Mouse (Mus musculus) layer of hippocampus, postnatal 36 days (tissue): Measurements from ENCODE around the gene Ctxn1. TPM values are rescaled to one million over a fixed set of nuclear protein-coding genes. Genes with fewer than 3 reads are reported as not detected.
A peak's percentile ranks its signal among the peaks of the same experiment; 100 is the strongest.
"Not testable (repeated sequence)": the region's sequence is repeated elsewhere in the genome, so short reads cannot be mapped to it uniquely, and the experiment has no call there.

Source experiments
- DNase-seq, 2 experiments: peaks; one replicate each; pipeline ENCODE4 v3.0.0; 2022
- total RNA-seq, 2 experiments: library from RNA; stranded (reverse); gene quantifications; 2 replicates each; pipeline ENCODE4 v1.2.3; 2021

Gene Ctxn1
- total RNA-seq = 100 to 1,000 TPM; 500 to 555 TPM

DNA sequence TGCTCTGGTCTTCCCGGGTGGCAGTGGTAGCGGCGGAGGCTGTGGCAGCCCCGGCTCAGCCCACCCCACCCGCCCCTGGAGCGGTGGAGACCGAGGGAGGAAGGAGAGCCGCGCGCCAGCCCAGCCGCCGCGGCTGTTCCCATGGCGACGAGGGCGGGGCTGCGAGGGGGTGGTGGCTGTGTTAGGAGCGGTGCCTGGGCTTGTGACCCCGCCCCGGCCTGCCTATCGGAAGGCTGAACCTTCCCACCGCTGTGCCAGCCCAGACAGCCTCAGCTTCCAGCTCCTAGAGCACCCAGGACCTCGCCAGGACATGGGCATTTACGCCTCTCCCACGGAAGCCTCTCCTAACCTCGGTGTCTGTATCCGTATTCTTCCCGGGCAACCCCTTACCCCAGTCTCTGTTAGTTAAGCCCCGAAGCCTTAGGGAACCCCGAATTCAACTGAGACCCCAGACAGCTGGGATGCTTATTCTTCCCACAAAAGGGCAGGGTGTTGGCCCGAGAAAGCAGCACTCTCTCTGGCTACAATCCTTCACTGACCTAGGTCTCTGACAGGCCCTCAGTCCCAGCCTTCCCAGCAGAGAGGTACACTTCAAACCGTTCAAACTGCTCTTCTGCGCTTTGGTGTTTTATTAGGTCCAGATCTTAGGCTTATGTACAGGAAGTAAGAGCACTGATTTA, at the start of gene Ctxn1:
Ctxn1 (minus strand) TSS at position 150 of the 680 bp plus-strand sequence.
- peak; percentile 94 to 95 for DNase-seq

DNA sequence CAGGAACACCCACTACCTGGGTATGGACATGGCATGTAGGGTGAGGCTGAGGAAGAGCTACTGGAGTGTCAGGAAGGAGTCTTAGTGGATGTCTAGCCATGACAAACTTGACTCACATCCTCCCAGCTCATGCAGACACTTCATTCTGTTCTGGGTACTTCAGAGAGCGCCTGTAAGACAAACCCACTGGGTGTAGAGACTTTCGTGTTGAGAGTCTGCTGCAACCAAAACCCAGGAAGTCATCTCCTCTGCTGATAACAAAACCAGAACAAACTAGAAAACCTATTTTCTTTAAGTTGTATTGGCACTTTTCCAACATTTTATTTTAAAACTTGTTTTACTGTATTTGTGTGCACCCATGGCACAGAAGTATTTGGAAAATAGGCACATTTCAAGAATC, 46.8 kb upstream of the Ctxn1 start:
- DNase-seq = no peak

DNA sequence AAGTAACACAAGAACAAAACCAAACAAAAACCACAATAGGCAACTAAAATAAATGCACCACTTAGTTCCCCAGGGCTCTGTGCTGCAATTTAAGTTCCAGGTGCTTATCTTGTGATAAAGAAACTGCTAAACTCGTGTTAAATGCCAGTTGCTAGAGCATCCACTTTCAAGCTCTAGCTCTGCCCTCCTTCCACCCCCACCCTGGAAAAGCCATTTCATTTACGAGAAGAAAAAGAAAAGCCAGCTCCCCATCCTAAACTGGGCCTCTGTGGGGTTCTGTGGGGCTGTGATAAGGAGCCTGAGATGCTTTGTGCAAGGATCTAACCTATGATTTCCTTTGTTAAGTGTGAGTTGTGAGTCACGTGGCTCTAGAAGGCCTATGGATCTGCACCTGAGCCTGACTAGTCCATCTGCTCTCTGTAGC, 45.1 kb upstream of the Ctxn1 start:
- no peak for DNase-seq

DNA sequence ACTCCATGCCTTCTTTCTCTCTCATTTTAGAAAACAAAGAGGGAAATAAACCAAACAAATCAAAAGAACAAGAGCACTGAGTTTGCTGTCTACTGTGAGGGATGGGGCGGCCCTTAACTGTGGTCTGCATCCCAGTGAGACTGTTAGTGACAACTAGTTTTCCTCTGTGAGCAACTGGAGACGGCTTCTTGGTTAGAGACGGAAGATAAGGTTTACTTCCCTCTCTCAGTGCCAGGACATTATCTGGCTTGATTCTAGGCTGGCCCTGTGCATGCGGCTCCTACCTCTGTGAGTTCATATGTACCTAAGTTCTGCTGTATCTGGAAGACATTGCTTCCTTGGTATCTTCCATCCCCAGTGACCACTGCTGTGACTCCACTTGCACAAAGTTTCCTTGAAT, 38.7 kb upstream of the Ctxn1 start:
- no peak for DNase-seq

DNA sequence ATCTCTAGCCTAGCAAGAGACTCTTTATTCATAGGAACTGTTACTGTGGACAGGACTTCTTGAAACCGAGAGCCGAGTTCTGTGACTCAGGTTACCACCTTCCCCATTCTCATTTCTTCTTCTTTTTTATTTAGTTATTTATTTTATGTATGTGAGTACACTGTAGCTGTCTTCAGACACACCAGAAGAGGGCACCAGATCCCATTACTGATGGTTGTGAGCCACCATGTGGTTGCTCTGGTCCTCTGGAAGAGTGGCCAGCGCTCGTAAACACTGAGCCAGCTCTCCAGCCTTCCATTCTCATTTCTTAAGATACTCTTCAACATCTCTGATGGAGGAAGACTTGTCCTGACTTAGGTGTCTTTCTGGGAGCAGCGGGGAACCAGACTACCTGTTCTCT, 33.7 kb upstream of the Ctxn1 start:
- no peak for DNase-seq

DNA sequence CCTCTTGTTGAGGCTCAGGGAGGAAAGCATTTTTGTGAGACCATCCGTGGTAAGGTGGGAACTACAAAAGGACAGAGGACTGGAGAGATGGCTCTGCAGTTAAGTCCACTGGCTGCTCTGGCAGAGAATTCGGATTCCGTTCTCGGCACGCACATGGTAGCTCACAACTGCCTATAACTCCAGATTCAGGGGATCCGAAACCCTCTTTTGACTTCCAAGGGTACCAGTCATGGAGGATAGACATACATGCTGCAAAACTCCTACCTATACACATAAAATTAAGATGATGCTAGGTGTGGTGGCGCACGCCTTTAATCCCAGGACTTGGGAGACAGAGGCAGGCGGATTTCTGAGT, 17.0 kb upstream of the Ctxn1 start:
- no peak for DNase-seq

DNA sequence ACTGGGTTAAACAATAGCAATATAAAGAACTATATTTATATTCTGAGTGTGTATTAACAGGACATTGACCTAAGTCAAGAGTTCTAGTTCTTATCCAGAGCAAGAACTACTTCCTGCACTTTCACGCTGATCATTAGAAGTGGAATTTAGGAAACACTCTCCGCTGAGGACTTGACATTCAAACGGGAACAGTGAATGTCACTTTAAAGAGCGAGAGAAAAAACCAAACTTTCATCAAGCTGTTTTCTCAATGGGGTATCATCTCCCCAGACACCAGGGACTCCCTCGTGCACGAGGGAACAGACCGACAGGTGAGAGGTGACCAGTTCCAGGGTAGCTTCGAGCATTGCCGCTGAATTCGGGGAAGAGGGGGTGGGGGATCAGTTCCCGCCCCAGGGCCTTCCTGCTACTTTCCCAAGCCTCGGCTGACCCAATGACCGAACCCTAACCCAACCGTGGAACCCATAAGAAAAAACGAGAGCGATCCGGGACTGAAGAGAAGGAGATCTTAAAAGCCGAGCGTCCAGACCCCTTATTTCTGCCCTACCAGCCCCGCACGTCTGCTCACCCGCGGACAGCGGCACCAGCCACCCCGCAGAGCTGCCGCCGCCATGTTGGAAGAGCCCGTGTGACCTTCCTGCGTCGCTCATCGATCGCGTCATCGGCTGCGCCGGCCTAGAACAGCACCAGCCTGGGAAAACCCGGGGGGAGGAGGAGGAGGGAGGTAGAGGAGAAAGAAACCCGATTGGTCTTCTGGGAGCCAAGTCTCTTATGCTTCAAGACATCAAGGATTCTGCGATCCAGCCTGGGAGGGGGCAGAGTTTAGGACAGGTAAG, 16.4 kb upstream of the Ctxn1 start, which contains the start of gene Timm44:
Timm44 (minus strand) TSS at position 639 of the 836 bp plus-strand sequence.
- DNase-seq = peak; percentile 95 to 97

DNA sequence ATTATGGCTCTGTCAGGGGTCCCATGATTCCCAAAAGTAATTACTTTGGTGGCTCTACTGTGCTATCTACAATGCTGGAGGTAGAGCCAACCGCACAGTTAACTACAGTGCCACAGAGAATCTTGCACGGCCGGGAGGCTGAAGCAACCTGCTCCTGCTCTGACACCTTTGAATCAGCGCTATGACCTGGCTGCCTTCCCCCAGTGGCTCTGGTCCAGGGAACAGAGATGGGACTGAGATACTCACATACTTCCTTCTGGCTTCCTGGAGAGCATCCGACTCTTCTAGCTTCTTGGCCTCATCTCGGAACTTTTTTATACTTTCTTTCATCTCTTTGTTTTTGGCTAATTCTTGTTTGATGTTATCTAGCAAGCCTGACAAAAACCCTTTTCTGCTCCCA, 10.5 kb upstream of the Ctxn1 start:
- no peak for DNase-seq

DNA sequence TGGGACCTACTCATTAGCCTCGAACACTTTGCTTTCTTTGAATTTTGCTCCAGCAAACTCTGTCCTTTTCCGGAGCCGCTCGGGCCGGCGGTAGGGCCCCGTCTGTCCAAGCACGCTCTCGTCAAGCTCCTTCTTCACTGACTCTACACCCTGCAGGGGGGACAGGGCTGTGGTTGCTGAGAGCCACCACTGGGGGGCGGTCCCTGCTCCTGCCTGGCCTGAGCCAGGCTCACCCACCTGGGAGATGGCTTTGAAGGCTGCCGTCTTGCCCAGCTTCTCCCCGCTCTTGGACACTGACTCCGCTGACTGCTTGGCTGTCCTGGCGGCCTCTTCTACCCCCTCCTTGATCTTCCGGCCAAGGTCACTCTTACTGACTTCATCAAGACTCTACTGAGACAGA, 8.6 kb upstream of the Ctxn1 start:
- DNase-seq = no peak

DNA sequence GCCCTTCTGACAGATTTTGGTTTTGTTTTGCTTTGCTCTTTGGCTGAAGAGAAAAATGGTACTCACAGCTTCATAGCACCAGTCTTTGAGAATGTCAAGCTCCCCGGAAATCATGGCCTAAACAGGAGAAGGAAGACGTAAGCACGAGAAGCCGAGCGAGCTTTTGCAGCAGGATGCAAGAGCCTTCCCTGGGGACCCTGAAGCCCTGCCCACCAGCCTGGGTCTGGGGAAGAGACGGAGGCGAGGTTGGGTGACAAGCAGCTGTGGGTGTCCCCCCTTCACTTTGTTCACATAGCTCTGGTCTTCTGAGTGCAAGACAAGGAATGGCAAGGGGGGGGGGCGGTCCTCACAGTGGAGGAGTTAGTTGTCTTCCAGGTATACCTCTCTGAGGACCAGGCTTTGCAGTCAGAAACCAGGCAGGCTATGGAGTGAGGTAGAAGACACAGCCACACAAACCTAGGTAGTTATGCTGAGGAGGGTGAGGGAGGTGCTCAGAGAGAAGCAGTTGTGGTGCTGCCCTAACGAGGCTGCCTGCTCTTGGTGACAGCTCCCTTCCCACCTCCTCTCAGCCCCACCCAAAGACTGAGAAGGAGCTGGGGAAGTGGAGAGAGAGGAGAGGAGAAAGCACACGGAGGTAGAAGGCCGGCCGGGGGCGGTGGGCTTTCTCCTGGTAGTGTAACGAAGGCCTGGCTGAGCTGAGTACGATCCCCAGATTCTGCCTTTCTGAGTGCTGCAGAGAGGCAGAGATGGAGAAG, 6.3 kb upstream of the Ctxn1 start:
- no peak for DNase-seq

DNA sequence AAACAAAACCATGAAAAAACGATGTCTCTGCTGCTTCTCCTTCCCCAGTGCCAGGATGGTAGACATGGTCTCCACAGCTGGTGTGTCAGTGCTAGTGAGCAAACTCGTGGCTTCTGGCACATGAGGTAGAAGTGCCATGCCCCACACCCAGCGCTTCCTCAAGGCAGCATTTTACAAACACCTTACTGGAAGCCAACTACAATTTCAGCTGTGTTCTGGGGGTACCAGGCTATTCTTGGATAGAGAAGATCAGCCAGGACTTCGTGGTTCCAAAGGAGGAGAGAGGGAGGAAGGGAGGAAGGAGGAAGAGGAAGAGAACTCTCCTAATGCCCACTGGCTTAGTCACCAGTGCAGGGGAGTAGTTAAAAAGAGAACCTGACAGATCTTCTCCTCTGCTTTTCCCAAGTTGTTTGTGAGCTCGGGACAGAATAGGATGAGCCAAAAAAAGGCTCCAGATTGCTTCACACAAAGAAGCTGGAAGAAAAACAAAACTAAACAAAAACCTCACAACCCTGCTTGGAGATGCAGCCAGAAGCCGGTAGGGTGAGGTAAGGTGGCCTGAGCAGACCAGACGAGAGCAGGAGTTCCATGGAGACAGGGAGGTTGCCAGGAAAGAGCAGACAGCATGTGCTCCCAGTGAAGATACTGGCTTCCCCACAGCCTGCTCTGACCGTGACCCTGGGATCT, 4.2 kb upstream of the Ctxn1 start:
- no peak for DNase-seq

DNA sequence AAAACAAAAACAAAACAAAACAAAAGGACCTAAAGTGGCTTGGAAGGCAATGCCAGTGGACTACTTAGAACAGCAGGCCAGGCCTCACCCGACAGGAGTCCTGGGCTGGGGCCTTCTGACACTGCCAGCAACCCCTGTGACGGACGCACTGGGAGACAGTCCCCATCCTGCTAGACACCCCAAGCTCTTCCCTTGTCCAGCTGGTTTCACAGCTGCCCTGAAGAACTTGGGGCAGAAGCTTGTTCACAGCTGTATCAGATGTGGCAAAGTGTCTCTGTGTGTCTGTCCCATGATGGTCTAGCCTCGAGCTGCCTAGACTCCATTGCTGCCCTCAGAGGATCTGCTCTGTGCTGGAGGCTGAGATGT, 714 bp upstream of the Ctxn1 start:
- no peak for DNase-seq

DNA sequence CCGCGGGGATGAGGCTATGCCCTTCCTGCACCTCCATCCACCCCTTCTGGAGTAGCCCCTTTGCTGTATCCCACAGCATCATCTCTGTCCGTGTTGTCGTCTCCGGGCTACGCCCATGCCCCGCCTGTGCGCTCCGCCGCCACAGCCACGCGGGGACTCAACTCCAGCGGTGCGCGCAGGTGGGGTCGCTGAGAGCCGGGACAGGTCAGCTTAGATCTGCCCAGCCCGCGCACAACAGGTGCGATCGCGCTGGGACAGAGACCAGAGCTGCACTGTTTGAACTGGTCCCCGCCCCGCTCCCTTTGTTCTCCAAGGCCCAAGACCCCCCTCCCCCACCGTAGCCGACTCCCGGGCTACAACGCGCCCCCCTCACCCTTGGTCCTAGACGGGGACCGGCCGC, 396 bp downstream of the Ctxn1 start:
- no peak for DNase-seq

DNA sequence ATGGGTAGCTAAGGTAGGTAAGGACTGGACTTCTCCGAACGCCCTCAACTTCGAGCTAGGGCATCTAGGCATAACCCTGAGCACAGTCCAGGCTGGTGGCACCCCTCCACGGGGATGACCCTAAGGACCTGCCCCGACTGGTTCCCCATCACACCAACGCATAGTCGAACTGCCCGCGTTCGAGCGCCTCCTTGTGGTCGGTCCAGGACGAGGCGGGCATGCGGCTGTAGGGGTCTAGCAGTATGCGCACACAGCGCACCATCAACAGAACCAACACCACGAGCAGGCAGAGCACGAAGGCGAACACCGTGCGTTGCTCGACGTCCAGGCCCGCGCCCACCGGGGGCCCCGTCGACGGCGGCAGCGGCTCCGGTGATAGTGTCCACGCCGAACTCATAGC, 841 bp downstream of the Ctxn1 start:
- peak; percentile 82 to 83 for DNase-seq

DNA sequence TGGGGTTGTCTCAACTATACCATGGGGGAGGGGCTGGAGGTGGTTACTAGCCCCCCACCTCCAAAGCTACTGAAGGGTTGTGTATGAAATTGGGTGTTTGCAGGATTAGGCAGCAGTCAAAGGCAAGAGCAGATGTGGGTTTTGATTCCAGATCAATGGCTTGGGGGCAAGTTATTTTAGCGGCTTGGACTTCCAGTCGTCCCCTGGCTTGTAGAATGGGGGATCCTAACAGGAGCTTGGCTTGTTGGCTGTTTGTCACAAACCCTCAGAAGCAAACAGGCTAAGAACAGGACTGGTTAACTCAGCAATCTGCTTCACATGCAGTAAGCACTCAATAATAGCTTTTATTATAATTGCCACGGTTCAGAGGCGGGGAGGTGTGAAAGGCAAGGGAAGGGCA, 1.7 kb downstream of the Ctxn1 start:
- no peak for DNase-seq

DNA sequence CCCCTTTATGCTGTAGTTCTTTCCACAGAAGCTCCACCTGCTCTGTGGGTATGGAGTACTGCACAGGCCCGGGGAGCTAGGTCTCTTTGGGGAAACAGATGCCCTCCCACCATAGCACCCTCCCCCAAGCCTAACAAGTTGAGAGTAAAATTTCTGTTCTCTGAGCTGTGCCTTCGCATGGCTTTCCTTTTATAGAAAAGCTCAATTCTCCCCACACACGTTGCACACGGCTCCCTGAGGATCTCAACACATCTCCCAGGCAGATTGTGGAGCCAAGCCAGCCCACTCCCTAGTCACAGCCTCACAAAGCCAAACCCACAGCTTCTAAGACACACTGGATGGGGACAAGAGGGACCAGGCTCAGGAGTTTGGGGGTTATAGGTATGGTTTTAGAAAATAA, 2.2 kb downstream of the Ctxn1 start:
- peak; percentile 77 to 81 for DNase-seq

DNA sequence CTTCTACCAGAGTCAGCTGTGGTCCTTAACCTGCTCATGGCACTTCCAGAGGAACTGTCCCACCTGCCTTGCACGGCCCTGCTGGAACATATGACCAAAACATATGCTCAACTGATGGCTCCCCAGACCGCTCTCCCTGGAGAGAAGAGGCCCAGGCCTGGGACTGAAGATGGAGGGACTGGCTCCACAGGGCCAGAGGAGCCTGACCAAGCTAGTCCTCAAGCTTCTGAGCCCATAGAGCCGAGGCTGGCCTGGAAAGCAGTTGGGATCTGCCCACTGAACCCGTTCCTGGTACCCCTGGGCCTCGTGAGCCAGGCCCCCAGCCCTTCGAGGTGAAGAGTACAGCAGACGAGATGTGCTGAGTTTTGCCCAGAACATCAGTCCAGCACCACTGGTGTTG, 3.6 kb downstream of the Ctxn1 start:
- not testable (repeated sequence) for DNase-seq

DNA sequence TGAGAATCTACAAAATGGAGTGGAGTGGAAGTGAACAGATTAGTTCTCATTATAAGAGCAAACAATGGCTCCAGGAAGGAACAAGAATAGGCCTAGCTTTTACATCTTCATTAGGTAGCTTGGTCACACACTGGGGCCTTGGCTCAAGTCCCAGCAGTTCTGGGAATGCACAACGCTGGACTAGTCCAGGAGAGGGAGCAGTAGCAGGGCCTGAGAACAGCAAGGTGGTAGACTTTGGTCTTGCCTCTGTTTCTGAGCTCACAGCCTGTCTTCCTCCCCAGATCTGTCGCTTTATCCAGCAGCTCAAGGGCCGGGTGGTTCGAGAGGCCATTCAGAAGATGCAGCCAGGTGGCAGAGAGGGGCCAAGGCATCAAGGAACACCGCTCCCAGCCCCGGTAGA, 5.1 kb downstream of the Ctxn1 start:
- peak; percentile 67 to 68 for DNase-seq

DNA sequence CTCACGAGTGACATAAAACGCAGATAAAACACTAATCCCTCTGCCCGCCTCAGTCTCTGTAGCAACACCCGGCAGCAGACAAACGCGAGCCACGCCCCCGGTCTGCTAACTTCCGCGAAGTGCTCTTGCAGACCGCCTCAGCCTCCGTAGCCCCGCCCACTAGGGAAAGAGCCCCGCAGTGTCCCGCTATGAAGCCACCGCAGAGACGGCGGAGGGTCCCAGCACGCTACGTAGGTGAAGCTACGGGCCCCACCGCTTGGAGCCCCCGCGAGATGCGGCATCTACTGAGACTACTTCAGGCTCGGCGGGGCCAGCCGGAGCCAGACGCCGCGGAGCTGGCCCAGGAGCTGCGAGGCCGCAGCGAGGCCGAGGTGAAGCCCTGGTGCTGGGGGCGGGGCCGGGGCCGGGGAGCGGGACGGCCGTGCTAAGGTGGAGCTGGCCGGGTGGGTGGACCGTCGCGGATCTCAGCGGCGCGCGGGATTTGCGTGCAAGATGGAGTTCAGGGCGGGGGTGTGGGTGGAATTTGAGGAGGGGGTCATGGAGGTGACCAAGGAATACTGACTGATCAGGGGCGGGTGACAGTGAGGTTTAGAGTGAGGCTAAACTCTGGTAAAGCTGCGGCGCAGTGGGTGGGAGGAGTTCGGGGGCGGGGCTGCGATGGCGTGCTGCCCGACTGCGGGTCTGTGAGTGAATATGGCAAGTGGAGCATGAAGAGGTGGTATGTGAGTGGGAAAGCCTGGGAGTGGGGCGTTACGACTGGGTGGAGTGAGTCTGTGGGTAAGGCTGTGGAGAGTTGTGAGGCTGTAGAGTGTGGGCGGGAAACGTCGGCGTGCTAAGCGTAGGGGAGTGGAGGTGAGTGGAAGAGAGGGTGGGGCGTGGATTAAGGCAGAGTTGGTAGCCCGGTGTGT, 5.9 kb downstream of the Ctxn1 start, which contains the start of gene Snapc2:
Snapc2 (plus strand) TSS at position 147 of the 908 bp plus-strand sequence.
- DNase-seq = peak; percentile 93

DNA sequence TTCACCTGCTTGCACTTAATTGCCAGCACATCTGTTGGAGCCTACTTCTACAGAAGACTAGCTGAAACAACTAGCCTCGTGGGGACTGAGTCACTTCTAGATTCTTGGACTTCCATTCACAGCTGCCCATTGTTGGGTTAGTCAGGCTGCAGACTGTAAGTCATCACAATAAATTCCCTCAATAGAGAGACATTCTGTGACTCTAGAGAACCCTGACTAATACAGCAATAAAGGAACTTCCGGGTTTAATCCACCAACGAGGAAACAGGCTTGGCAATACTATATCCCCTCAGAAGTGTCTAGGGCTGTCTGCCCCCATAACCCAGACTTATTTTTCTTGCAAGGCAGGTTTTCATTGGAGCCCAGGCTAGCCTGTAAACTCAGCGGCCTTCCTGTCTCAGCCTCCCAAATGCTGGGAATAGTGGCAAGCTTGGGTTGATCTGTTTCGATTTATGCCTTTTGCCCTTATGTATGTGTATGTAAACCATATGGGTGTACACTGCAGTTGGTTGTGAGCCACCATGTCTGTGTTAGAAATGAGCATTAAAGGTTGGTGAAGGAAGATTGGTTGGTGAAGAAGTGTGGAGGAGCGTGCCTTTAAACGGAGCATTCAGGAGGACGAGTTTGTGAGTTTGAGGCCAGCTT, 6.8 kb downstream of the Ctxn1 start:
- DNase-seq = no peak
